Mouse (Mus musculus): ENCODE measurements at regions not wholly inside any gene's neighbourhood (a gene's known extent, or its start where the extent isn't known, plus 50 kb on each side); places are given as distances from the start of the nearest gene placed in this dataset.

DNA sequence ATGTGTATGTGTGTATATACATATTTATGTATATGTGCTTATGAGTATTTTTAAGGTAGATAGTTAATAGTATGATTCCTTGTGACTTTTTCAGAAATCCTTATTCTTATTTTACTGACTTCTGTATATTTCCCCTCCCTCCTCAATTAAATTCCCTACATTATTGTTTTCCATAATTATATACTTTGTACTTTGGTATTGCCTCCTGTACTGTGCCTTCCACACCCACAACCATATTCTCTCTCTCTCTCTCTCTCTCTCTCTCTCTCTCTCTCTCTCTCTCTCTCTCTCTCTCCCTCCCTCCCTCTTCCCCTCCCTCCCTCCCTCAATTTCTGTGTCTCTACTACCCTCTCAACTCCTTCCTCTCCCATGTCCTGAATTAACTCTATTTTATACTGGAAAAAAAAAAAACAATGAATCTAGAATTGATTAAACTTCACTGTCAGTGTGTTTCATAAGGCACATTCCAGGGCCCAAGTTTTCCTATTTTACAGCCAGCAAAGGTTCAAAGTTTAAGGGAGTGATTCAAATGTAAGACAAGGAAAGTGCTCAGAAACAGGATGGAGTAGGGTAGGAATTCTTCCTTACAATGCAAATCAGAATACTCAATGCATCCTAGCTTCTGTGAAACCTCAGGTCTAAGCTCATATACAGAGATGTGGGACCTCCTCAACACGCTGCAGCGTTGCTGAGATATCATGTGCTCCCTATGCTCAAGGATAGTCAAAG, 911.9 kb downstream of the Speer2 start:
- DNase-seq (ENCODE audit: low spot score in 2 of 2): no peak

DNA sequence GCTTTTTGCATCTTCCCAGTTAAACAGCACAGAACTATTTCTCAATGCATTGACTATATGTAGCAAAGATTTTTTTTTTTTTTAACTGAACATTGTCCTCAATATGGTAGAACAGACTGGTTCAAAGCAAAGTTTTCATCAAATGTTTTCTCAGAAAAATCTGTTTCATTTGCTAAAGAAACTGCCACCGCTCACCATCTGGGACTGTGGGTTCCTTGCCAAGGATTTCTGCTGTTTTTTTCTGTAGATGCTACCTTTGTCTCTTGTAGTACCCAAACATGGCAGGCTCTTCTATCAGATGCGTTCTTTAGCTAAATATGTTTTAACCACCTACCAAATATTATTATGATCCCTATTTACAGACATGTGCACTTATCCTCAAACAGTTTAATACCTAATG, 952.7 kb downstream of the Speer2 start:
- DNase-seq (ENCODE audit: low spot score in 2 of 2): peak; percentile 8 to 24

GRCm38 (mm10) chr16:68898136-68898535, 965.4 kb downstream of the Speer2 start:
- no peak for DNase-seq (ENCODE audit: low spot score in 2 of 2)

DNA sequence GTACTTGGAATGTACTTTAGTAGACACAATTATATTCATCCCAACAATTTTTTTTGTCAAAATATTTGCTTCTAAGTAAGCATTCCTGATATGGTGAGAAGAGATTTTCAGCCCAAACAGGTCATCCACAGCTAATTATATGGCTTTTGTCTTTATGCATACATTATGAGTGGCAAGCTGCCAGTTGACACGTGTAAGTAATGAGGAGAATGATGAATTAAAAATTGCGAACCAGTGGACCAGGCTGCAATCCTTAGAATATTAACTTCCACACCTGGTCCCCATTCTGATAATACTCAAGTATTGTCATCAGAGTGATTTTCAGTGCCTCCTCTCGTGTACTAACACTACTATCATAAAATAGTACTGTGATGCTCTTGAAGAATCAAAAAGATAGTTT, 1014.8 kb downstream of the Speer2 start:
- no peak for DNase-seq (ENCODE audit: low spot score in 2 of 2)
